13 mouse cellular contexts compared by ENCODE assay signal in the genomic region with DNA sequence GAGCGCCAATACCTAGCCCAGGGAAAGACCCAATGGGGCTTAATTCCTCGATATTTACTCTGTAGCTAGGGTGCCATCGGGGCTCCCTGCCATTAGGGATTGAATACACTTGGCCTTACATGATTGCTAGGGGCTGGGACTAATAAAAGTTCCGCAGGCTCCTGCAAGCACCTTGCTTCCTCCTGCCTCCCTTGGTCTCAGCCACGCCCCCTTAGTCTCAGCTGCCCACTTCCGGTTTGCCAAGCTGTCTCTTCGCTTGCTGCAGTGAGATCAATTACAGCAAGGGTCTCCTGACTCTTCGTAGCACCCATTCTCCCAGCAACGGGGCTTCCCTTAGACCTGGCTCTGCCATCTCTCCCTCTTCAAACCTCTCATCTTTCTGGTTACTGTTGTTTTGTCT. TPM values are rescaled to one million over a fixed set of nuclear protein-coding genes. Genes with fewer than 3 reads are reported as not detected.
DNase-seq lines count a peak whose midpoint lies in the region; ATAC-seq and TF ChIP-seq lines count a peak whose summit lies in the region.
"Had no signal": no experiment of that assay in that cellular context is flagged by ENCODE, and none has a peak within 500 bp of the region (broad histone marks: within the 10 kb centered on the region; RNA-seq: fewer than 3 reads in every experiment).

No protein-coding gene starts in this region.

- no peak overlapping the region for H3K9ac ChIP-seq in liver, embryonic 16.5 days (ENCODE audit: low read depth, low read length)
- H3K9ac ChIP-seq: hindbrain, embryonic 13.5 days had no signal

- no peak for TF ChIP-seq POLR2A in spleen, adult 2 months (IDR thresholded peaks at IDR 0.05; ENCODE audit: low read depth, low read length)

- H3K4me1 ChIP-seq in spleen, adult 2 months (ENCODE audit: control insufficient read depth, insufficient read depth, insufficient read length), result peaks cover 21% of the 10 kb centered on the region
- H3K4me1 ChIP-seq in liver, embryonic 16.5 days (ENCODE audit: control insufficient read depth, low read depth, low read length), result peaks cover 16% of the 10 kb centered on the region

- peak; percentile 20; the same call in 1 of the 2 replicates for ATAC-seq in common myeloid progenitor, adult 5-6 weeks (replicated peaks; ENCODE audit: low read depth, poor library complexity, severe bottlenecking)
- no peak for ATAC-seq in liver, embryonic 16.5 days (ENCODE audit: low read depth)
- ATAC-seq in inflammation-experienced regulatory T-cells, adult 6 months, result no peak

- DNase-seq in spleen, adult 2 months (ENCODE audit: low read depth in 1 of 2, low spot score in 2 of 2), result peak in 1 of 2 experiments; percentile 56
- no peak for DNase-seq in spleen, adult 12 weeks (ENCODE audit: low spot score)
- peak; percentile 58 for DNase-seq in thymus, postnatal 4 days
- no peak for DNase-seq in layer of hippocampus, adult 8-10 months (ENCODE audit: low spot score in 2 of 2)
- DNase-seq: adrenal gland, postnatal 36 days; cerebellum, adult 9-11 months; lung, adult 18-20 months had no signal

- H3K4me2 ChIP-seq in liver, embryonic 16.5 days (ENCODE audit: low read depth, low read length), result 0 out of 2 replicates have a peak overlapping the region, but pooled peaks have one; percentile 4
- H3K4me2 ChIP-seq: hindbrain, embryonic 13.5 days had no signal

- no peak overlapping the region for H3K4me3 ChIP-seq in spleen, adult 2 months (ENCODE audit: extremely low read depth, insufficient read depth, insufficient read length)
- H3K4me3 ChIP-seq in liver, embryonic 16.5 days (ENCODE audit: low read depth, low read length), result no peak overlapping the region
- H3K4me3 ChIP-seq: erythroblast, embryonic 14.5 days; hindbrain, embryonic 13.5 days had no signal

- H3K36me3 ChIP-seq in spleen, adult 2 months (ENCODE audit: control insufficient read depth, insufficient read depth, low read length), result no peaks in the 10 kb centered on the region
- H3K36me3 ChIP-seq in liver, embryonic 16.5 days (ENCODE audit: control insufficient read depth, insufficient read depth), result no peaks in the 10 kb centered on the region
- H3K36me3 ChIP-seq: hindbrain, embryonic 13.5 days had no signal

- H3K9me3 ChIP-seq in liver, embryonic 16.5 days (replicated peaks; ENCODE audit: control insufficient read depth, low read length), result no peaks in the 10 kb centered on the region
- H3K9me3 ChIP-seq: hindbrain, embryonic 13.5 days had no signal

- H3K27ac ChIP-seq in spleen, adult 2 months (ENCODE audit: insufficient read depth, low read length), result peak overlapping the region; percentile 30; the same call in 1 of the 2 replicates
- H3K27ac ChIP-seq in liver, embryonic 16.5 days (ENCODE audit: low read length), result no peak overlapping the region
- H3K27ac ChIP-seq: hindbrain, embryonic 13.5 days; stomach, postnatal 0 days had no signal

- 34% methylated on average over 9 of the region's 9 CpGs for WGBS in spleen, adult 2 months
- WGBS in liver, embryonic 16.5 days (ENCODE audit: insufficient replicate concordance), result 34% methylated on average over 9 of the region's 9 CpGs

- H3K27me3 ChIP-seq in spleen, adult 2 months (ENCODE audit: control insufficient read depth, insufficient read depth, low read length), result no peaks in the 10 kb centered on the region
- H3K27me3 ChIP-seq in liver, embryonic 16.5 days (ENCODE audit: control insufficient read depth, insufficient read depth, low read depth, low read length), result no peaks in the 10 kb centered on the region; the same call in 1 of the 2 replicates
- H3K27me3 ChIP-seq: hindbrain, embryonic 13.5 days had no signal

- TF ChIP-seq CTCF in spleen, adult 2 months (IDR thresholded peaks at IDR 0.05; ENCODE audit: extremely low read depth, insufficient read depth, insufficient read length, insufficient replicate concordance), result no peak

RNA-seq across cellular contexts. Expression of a gene that starts 54.2 kb away (rescaled TPM):
- 5.1 and 5.7 TPM in 2 replicates for polyA plus RNA-seq in spleen, adult 2 months (2012; rRNA removed)
- 18.5 and 20.1 TPM in 2 replicates for total RNA-seq in common myeloid progenitor, adult 5-6 weeks (2017)
- 212 and 220 TPM in 2 replicates for polyA plus RNA-seq in liver, embryonic 16.5 days (2015; fragmentation: Nextera tagmentation; extraction: Ambion mirVana)
- under 1 TPM in 1 of 3 experiments, not detected in 2; 0.52 TPM for polyA plus RNA-seq in inflammation-experienced regulatory T-cells, adult 6 months (2017; shearing (Covaris generic))
- total RNA-seq in layer of hippocampus, adult 8-10 months (2022), result 10 to 100 TPM; 65.2 to 76.9 (median 67.4) TPM

Comparison
In these comparisons a context has a peak if more than half of its experiments do, and no peak if none do; other contexts are left out.
1. RNA of a gene that starts 54.2 kb away (polyA plus RNA-seq): 212 to 220 TPM in liver, embryonic 16.5 days; 5.1 to 5.7 TPM in spleen, adult 2 months and 0.52 TPM in inflammation-experienced regulatory T-cells, adult 6 months; every median in the first group is over 10 times any median in the second.